8 mouse cellular contexts compared by ENCODE assay signal in genomic region chr11:117267828-117268227, GRCm38 (mm10).
DNase-seq lines count a peak whose midpoint lies in the region; ATAC-seq and TF ChIP-seq lines count a peak whose summit lies in the region.

No protein-coding gene starts in this region.

- H3K27ac ChIP-seq in kidney, embryonic 15.5 days = peak overlapping the region; percentile 93
- peak overlapping the region; percentile 89 for H3K27ac ChIP-seq in embryonic facial prominence, embryonic 14.5 days (replicated peaks; ENCODE audit: low read depth, low read length)
- H3K27ac ChIP-seq in hindbrain, postnatal 0 days = 0 out of 2 replicates have a peak overlapping the region, but pooled peaks have one; percentile 26
- H3K27ac ChIP-seq in midbrain, embryonic 15.5 days = no peak overlapping the region

- no peaks in the 10 kb centered on the region for H3K9me3 ChIP-seq in kidney, embryonic 15.5 days (replicated peaks)
- H3K9me3 ChIP-seq in embryonic facial prominence, embryonic 14.5 days (ENCODE audit: control insufficient read depth, low read length) = no peaks in the 10 kb centered on the region
- H3K9me3 ChIP-seq in hindbrain, postnatal 0 days (ENCODE audit: low read length) = no peaks in the 10 kb centered on the region
- no peaks in the 10 kb centered on the region for H3K9me3 ChIP-seq in midbrain, embryonic 15.5 days

- DNase-seq in kidney, postnatal 4 days = no peak
- no peak for DNase-seq in embryonic facial prominence, embryonic 14.5 days (ENCODE audit: low spot score)
- DNase-seq in hindbrain, postnatal 0 days (ENCODE audit: low spot score) = no peak
- DNase-seq in thymus, postnatal 10 days (ENCODE audit: low spot score in 2 of 2) = no peak
- no peak for DNase-seq in cerebellum, adult 9-11 months
- DNase-seq in gastrocnemius, adult 18-20 months (ENCODE audit: low spot score) = no peak

- ATAC-seq in kidney, embryonic 15.5 days (replicated peaks; ENCODE audit: low FRiP score) = 0 out of 2 replicates have a peak, but pooled peaks have one; percentile 0
- no peak for ATAC-seq in embryonic facial prominence, embryonic 14.5 days (ENCODE audit: low read depth)
- no peak for ATAC-seq in hindbrain, postnatal 0 days
- ATAC-seq in midbrain, embryonic 15.5 days (replicated peaks) = no peak

- TF ChIP-seq CTCF in hindbrain, postnatal 0 days (IDR thresholded peaks at IDR 0.05; ENCODE audit: low read depth) = no peak

- H3K9ac ChIP-seq in kidney, embryonic 15.5 days = peak overlapping the region; percentile 79
- H3K9ac ChIP-seq in embryonic facial prominence, embryonic 14.5 days (ENCODE audit: low read depth, low read length) = peak overlapping the region; percentile 72
- H3K9ac ChIP-seq in hindbrain, postnatal 0 days (replicated peaks; ENCODE audit: low read length) = 0 out of 2 replicates have a peak overlapping the region, but pooled peaks have one; percentile 13
- H3K9ac ChIP-seq in midbrain, embryonic 15.5 days = no peak overlapping the region

- H3K4me3 ChIP-seq in kidney, embryonic 15.5 days (replicated peaks) = peak overlapping the region; percentile 72
- peak overlapping the region; percentile 81 for H3K4me3 ChIP-seq in embryonic facial prominence, embryonic 14.5 days (ENCODE audit: low read depth, low read length)
- H3K4me3 ChIP-seq in hindbrain, postnatal 0 days (ENCODE audit: low read length) = peak overlapping the region; percentile 48; the same call in 1 of the 2 replicates
- no peak overlapping the region for H3K4me3 ChIP-seq in midbrain, embryonic 15.5 days

- H3K4me2 ChIP-seq in kidney, embryonic 15.5 days = peak overlapping the region; percentile 89
- H3K4me2 ChIP-seq in embryonic facial prominence, embryonic 14.5 days (ENCODE audit: low read depth, low read length) = peak overlapping the region; percentile 76
- H3K4me2 ChIP-seq in hindbrain, postnatal 0 days (ENCODE audit: low read depth, low read length) = peak overlapping the region; percentile 78
- H3K4me2 ChIP-seq in midbrain, embryonic 15.5 days = peak overlapping the region; percentile 79

- WGBS in kidney, embryonic 15.5 days = 12% methylated on average over 4 of the region's 4 CpGs
- WGBS in embryonic facial prominence, embryonic 14.5 days = 5% methylated on average over 4 of the region's 4 CpGs
- WGBS in hindbrain, postnatal 0 days = 28% methylated on average over 4 of the region's 4 CpGs
- WGBS in midbrain, embryonic 15.5 days = 28% methylated on average over 4 of the region's 4 CpGs

- no peaks in the 10 kb centered on the region for H3K36me3 ChIP-seq in kidney, embryonic 15.5 days
- no peaks in the 10 kb centered on the region; the same call in 1 of the 2 replicates for H3K36me3 ChIP-seq in embryonic facial prominence, embryonic 14.5 days (ENCODE audit: control insufficient read depth, insufficient read depth, low read length)
- no peaks in the 10 kb centered on the region for H3K36me3 ChIP-seq in hindbrain, postnatal 0 days (ENCODE audit: insufficient read depth, low read length)
- H3K36me3 ChIP-seq in midbrain, embryonic 15.5 days (replicated peaks) = no peaks in the 10 kb centered on the region

- peaks cover 82% of the 10 kb centered on the region for H3K4me1 ChIP-seq in kidney, embryonic 15.5 days
- peaks cover 48% of the 10 kb centered on the region for H3K4me1 ChIP-seq in embryonic facial prominence, embryonic 14.5 days (ENCODE audit: control insufficient read depth, insufficient read depth, low read length)
- H3K4me1 ChIP-seq in hindbrain, postnatal 0 days (ENCODE audit: insufficient read depth, low read length) = peaks cover 29% of the 10 kb centered on the region; the same call in 1 of the 2 replicates
- peaks cover 41% of the 10 kb centered on the region for H3K4me1 ChIP-seq in midbrain, embryonic 15.5 days

- no peaks in the 10 kb centered on the region for H3K27me3 ChIP-seq in kidney, embryonic 15.5 days
- H3K27me3 ChIP-seq in embryonic facial prominence, embryonic 14.5 days (replicated peaks; ENCODE audit: control insufficient read depth, insufficient read depth, low read length) = no peaks in the 10 kb centered on the region
- no peaks in the 10 kb centered on the region for H3K27me3 ChIP-seq in hindbrain, postnatal 0 days (ENCODE audit: insufficient read depth, low read length)
- no peaks in the 10 kb centered on the region; the same call in 1 of the 2 replicates for H3K27me3 ChIP-seq in midbrain, embryonic 15.5 days (replicated peaks)
